Mouse (Mus musculus) stomach, postnatal 0 days (tissue): ENCODE measurements around the gene Neb. TPM values are rescaled to one million over a fixed set of nuclear protein-coding genes. Genes with fewer than 3 reads are reported as not detected.

Experiments used
- ATAC-seq: fragments of 200-750 bp; cut with Nextera tagmentation; 2 replicates; pipeline ENCODE4 v1.8.0; 2017; ENCODE audit not compliant: low FRiP score, low TSS enrichment
- DNase-seq: peaks from one replicate; pipeline ENCODE4 v3.0.0-alpha.2; 2016; ENCODE audit warnings: low spot score
- H3K27ac ChIP-seq: fragments of 300-500 bp; sonication (generic); replicated peaks from 2 replicates; pipeline ENCODE4 v1.5.1; 2014; ENCODE audit warnings: mild to moderate bottlenecking, control low read depth
- H3K27me3 ChIP-seq: fragments of 300-500 bp; sonication (generic); 2 replicates; pipeline ENCODE4 v1.6.1; 2014; ENCODE audit warnings: low read length; ENCODE audit not compliant: control insufficient read depth, insufficient read depth
- H3K36me3 ChIP-seq: fragments of 300-500 bp; sonication (generic); 2 replicates; pipeline ENCODE4 v1.6.1; 2014; ENCODE audit warnings: low read length, mixed read lengths; ENCODE audit not compliant: control insufficient read depth, insufficient read depth
- H3K4me1 ChIP-seq: fragments of 300-500 bp; sonication (generic); replicated peaks from 2 replicates; pipeline ENCODE4 v1.6.1; 2014; ENCODE audit warnings: antibody characterized with exemption; ENCODE audit not compliant: control insufficient read depth, insufficient read depth
- H3K4me2 ChIP-seq: fragments of 300-500 bp; sonication (generic); replicated peaks from 2 replicates; pipeline ENCODE4 v1.6.1; 2014; ENCODE audit warnings: low read depth, mild to moderate bottlenecking, control low read depth, moderate library complexity
- H3K4me3 ChIP-seq: fragments of 300-500 bp; sonication (generic); 2 replicates; pipeline ENCODE4 v1.5.1; 2014; ENCODE audit warnings: low read depth, low read length, control low read depth
- H3K9ac ChIP-seq: fragments of 300-500 bp; sonication (generic); 2 replicates; pipeline ENCODE4 v1.6.1; 2014; ENCODE audit warnings: mild to moderate bottlenecking, low read length, control low read depth, mixed read lengths
- H3K9me3 ChIP-seq: fragments of 300-500 bp; sonication (generic); 2 replicates; pipeline ENCODE4 v1.6.1; 2016; ENCODE audit warnings: low read length; ENCODE audit not compliant: control insufficient read depth
- CTCF ChIP-seq: IDR thresholded peaks from 2 replicates; pipeline ENCODE4 v1.5.1; 2016; ENCODE audit warnings: antibody characterized with exemption, low read depth, mild to moderate bottlenecking, moderate library complexity
- EP300 ChIP-seq: optimal IDR thresholded peaks from 2 replicates; pipeline ENCODE3; 2016; ENCODE audit warnings: antibody characterized with exemption
- WGBS: fragments of 180-500 bp; shearing (Covaris S2); extraction: QIAGEN DNeasy Blood & Tissue Kit; methylation state at CpG from one replicate; pipeline ENCODE4 v1.1.7; 2014; 5-methylcytosine and 5-hydroxymethylcytosine counted together
- polyA plus RNA-seq: library from polyadenylated mRNA; unstranded; fragments of >200 nt; fragmentation: Nextera tagmentation; extraction: Ambion mirVana; gene quantifications from 2 replicates; pipeline ENCODE4 v1.2.1, GENCODE M21; 2015

The Neb gene
- polyA plus RNA-seq, 1 experiment from 2014 or later = 1.2 TPM

- ATAC-seq = no peak
- 3% methylated on average over 16 of the region's 16 CpGs for WGBS
These were observed 45.5 kb upstream of the Neb start for GRCm38 (mm10) chr2:52423611-52424247.

GRCm38 (mm10) chr2:52422871-52423610 is 44.8 kb upstream of the Neb start:
- DNase-seq (no peak), ATAC-seq (no peak)
- H3K27me3 ChIP-seq = no peaks in the 10 kb centered on the region
- H3K9me3 ChIP-seq = no peaks in the 10 kb centered on the region
- peak overlapping the region; percentile 66 for H3K4me2 ChIP-seq
- no peak overlapping the region for H3K9ac ChIP-seq
- WGBS = 38% methylated on average over 8 of the region's 8 CpGs
- 0 out of 2 replicates have a peak, but pooled peaks cover 2% of the 10 kb centered on the region for H3K4me1 ChIP-seq
- H3K36me3 ChIP-seq = no peaks in the 10 kb centered on the region
- no peak for TF ChIP-seq CTCF
- no peak for TF ChIP-seq EP300
- H3K27ac ChIP-seq = no peak overlapping the region
- H3K4me3 ChIP-seq = peak overlapping the region; percentile 98

More at GRCm38 (mm10) chr2:52423611-52424247, 45.5 kb upstream of the Neb start:
- Histone ChIP-seq H3K27ac (peak overlapping the region; percentile 88; the same call in 1 of the 2 replicates), H3K9ac (peak overlapping the region; percentile 93), H3K36me3 (no peaks in the 10 kb centered on the region), H3K9me3 (no peaks in the 10 kb centered on the region), H3K4me1 (0 out of 2 replicates have a peak, but pooled peaks cover 2% of the 10 kb centered on the region), H3K4me2 (peak overlapping the region; percentile 66), H3K27me3 (no peaks in the 10 kb centered on the region), H3K4me3 (peak overlapping the region; percentile 98)
- no peak for TF ChIP-seq EP300
- TF ChIP-seq CTCF = no peak
- DNase-seq = no peak

- H3K4me3 ChIP-seq = no peak overlapping the region
- H3K27me3 ChIP-seq = no peaks in the 10 kb centered on the region
- WGBS = 42% methylated on average over 6 of the region's 6 CpGs
- H3K4me1 ChIP-seq = 0 out of 2 replicates have a peak, but pooled peaks cover 2% of the 10 kb centered on the region
- no peak overlapping the region for H3K27ac ChIP-seq
- H3K9ac ChIP-seq = no peak overlapping the region
- peak; percentile 23 for DNase-seq
- no peaks in the 10 kb centered on the region for H3K36me3 ChIP-seq
- no peaks in the 10 kb centered on the region for H3K9me3 ChIP-seq
- H3K4me2 ChIP-seq = peak overlapping the region; percentile 9; the same call in 1 of the 2 replicates
- ATAC-seq = no peak
- no peak for TF ChIP-seq EP300
These were observed 42.9 kb upstream of the Neb start for GRCm38 (mm10) chr2:52421197-52421596.

GRCm38 (mm10) chr2:52420001-52420710 is 41.9 kb upstream of the Neb start:
- H3K9ac ChIP-seq = no peak overlapping the region
- no peaks in the 10 kb centered on the region for H3K9me3 ChIP-seq
- no peak overlapping the region for H3K4me3 ChIP-seq
- no peak overlapping the region for H3K27ac ChIP-seq
- 78% methylated on average over 7 of the region's 7 CpGs for WGBS
- no peak for DNase-seq
- no peaks in the 10 kb centered on the region for H3K27me3 ChIP-seq
- H3K4me2 ChIP-seq = no peak overlapping the region
- 0 out of 2 replicates have a peak, but pooled peaks cover 2% of the 10 kb centered on the region for H3K4me1 ChIP-seq
- H3K36me3 ChIP-seq = 0 out of 2 replicates have a peak, but pooled peaks cover 5% of the 10 kb centered on the region
- no peak for TF ChIP-seq EP300
- TF ChIP-seq CTCF = no peak
- ATAC-seq = no peak

- no peaks in the 10 kb centered on the region for H3K9me3 ChIP-seq
- 70% methylated on average over 6 of the region's 6 CpGs for WGBS
- no peak overlapping the region for H3K4me2 ChIP-seq
- H3K36me3 ChIP-seq = 0 out of 2 replicates have a peak, but pooled peaks cover 5% of the 10 kb centered on the region
- TF ChIP-seq EP300 = no peak
- no peak for TF ChIP-seq CTCF
- H3K27me3 ChIP-seq = no peaks in the 10 kb centered on the region
- DNase-seq (no peak), ATAC-seq (no peak)
- no peak overlapping the region for H3K9ac ChIP-seq
- no peak overlapping the region for H3K27ac ChIP-seq
- H3K4me3 ChIP-seq = no peak overlapping the region
- H3K4me1 ChIP-seq = 0 out of 2 replicates have a peak, but pooled peaks cover 2% of the 10 kb centered on the region
These were observed 41.0 kb upstream of the Neb start for GRCm38 (mm10) chr2:52419295-52419694.
